Mouse (Mus musculus): ENCODE data around the gene Tectb.

DNA sequence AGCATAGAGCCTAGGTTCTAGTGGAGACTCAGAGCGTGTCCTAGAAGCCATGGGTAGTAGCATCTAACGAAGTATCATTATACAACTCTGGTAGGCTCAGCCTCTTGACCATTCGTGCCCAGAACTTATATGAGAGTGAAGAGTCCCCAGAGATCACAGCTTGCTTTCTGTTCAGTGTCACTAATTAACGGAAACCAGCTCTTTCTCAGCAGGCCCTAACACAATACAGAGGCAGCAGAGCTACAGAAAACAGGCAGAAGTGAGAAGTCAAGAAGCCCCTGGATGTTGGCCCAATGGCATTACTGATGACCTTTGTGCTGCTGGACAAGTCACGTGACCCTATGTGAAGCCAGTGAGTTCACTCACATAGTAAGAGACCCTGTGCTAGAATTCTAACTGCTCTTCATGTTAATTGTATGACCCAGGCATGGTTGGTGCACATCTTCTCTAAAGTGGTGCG lies 60.7 kb downstream of the Tectb start, which contains the start of gene Gucy2g:
- TF ChIP-seq POLR2A (IDR thresholded peaks at IDR 0.05; ENCODE audit: low read depth, low read length) = no peak
- no peak for TF ChIP-seq CTCF (IDR thresholded peaks at IDR 0.05; ENCODE audit: extremely low read depth, insufficient read length, insufficient replicate concordance, low read depth, low read length)

All from small intestine, adult 2 months (tissue).